Mouse (Mus musculus): ENCODE data around the gene Ccna2.
A peak's percentile ranks its signal among the peaks of the same experiment; 100 is the strongest.
"Not testable (repeated sequence)": the region's sequence is repeated elsewhere in the genome, so short reads cannot be mapped to it uniquely, and the experiment has no call there.

Ccna2 gene

GRCm38 (mm10) chr3:36571827-36572378 lies at the start of gene Ccna2:
Gene Ccna2, minus strand, starts transcription at chr3:36572150.
- peak; percentile 97 to 98 for DNase-seq

GRCm38 (mm10) chr3:36618181-36618580 lies 46.2 kb upstream of the Ccna2 start:
- DNase-seq = no peak

- DNase-seq = no peak
Observed at GRCm38 (mm10) chr3:36613908-36614255, 41.9 kb upstream of the Ccna2 start.

- peak; percentile 70 to 75 for DNase-seq
Observed at GRCm38 (mm10) chr3:36613202-36613907, 41.4 kb upstream of the Ccna2 start, which contains the start of gene Bbs7. Gene Bbs7, minus strand, starts transcription at chr3:36613477.

- DNase-seq = no peak
Observed at GRCm38 (mm10) chr3:36612687-36613086, 40.7 kb upstream of the Ccna2 start.

GRCm38 (mm10) chr3:36605894-36606783 lies 34.2 kb upstream of the Ccna2 start:
- no peak for DNase-seq

- not testable (repeated sequence) for DNase-seq
Observed at GRCm38 (mm10) chr3:36599773-36600172, 27.8 kb upstream of the Ccna2 start.

GRCm38 (mm10) chr3:36598811-36599210 lies 26.9 kb upstream of the Ccna2 start:
- no peak for DNase-seq

- no peak for DNase-seq
Observed at GRCm38 (mm10) chr3:36571361-36571826, 556 bp downstream of the Ccna2 start.

- no peak for DNase-seq
Observed at GRCm38 (mm10) chr3:36569836-36570235, 2.1 kb downstream of the Ccna2 start.

GRCm38 (mm10) chr3:36563666-36564065 lies 8.3 kb downstream of the Ccna2 start:
- no peak for DNase-seq

GRCm38 (mm10) chr3:36559606-36560005 lies 12.3 kb downstream of the Ccna2 start:
- DNase-seq = no peak

GRCm38 (mm10) chr3:36557601-36558000 lies 14.3 kb downstream of the Ccna2 start:
- DNase-seq = no peak

GRCm38 (mm10) chr3:36552406-36553047 lies 19.4 kb downstream of the Ccna2 start, which contains the start of gene Exosc9:
Gene Exosc9, plus strand, starts transcription at chr3:36552606.
- peak; percentile 97 for DNase-seq

GRCm38 (mm10) chr3:36551851-36552384 lies 20.0 kb downstream of the Ccna2 start:
- DNase-seq = no peak

- DNase-seq = no peak
Observed at GRCm38 (mm10) chr3:36551343-36551742, 20.6 kb downstream of the Ccna2 start.

GRCm38 (mm10) chr3:36544961-36545360 lies 27.0 kb downstream of the Ccna2 start:
- DNase-seq = no peak

GRCm38 (mm10) chr3:36541399-36541798 lies 30.6 kb downstream of the Ccna2 start:
- no peak for DNase-seq

GRCm38 (mm10) chr3:36540756-36541155 lies 31.2 kb downstream of the Ccna2 start:
- no peak for DNase-seq

GRCm38 (mm10) chr3:36537701-36538470 lies 34.1 kb downstream of the Ccna2 start:
- no peak for DNase-seq

GRCm38 (mm10) chr3:36536041-36536440 lies 35.9 kb downstream of the Ccna2 start:
- no peak for DNase-seq

- DNase-seq = no peak
Observed at GRCm38 (mm10) chr3:36533201-36533672, 38.7 kb downstream of the Ccna2 start.

Measured in B cell, adult 2 months (primary cell).